Mouse (Mus musculus) heart, embryonic 16.5 days (tissue): ENCODE data around the gene Arhgap10. TPM values are rescaled to one million over a fixed set of nuclear protein-coding genes. Genes with fewer than 3 reads are reported as not detected.

ENCODE experiments used
- ATAC-seq: fragments of 200-750 bp; cut with Nextera tagmentation; replicated peaks from 2 replicates; pipeline ENCODE4 v1.8.0; 2017; ENCODE audit warnings: moderate number of reproducible peaks; ENCODE audit not compliant: insufficient read depth, low FRiP score; ENCODE audit errors: extremely low read depth
- H3K27ac ChIP-seq: fragments of 300-500 bp; sonication (generic); 2 replicates; pipeline ENCODE4 v1.5.1; 2014; ENCODE audit warnings: mild to moderate bottlenecking, low read length, control low read depth, moderate library complexity
- H3K27me3 ChIP-seq: fragments of 300-500 bp; sonication (generic); 2 replicates; pipeline ENCODE4 v1.6.1; 2014; ENCODE audit warnings: low read length, mixed read lengths; ENCODE audit not compliant: control insufficient read depth, insufficient read depth
- H3K36me3 ChIP-seq: fragments of 300-500 bp; sonication (generic); 2 replicates; pipeline ENCODE4 v1.6.1; 2014; ENCODE audit not compliant: control insufficient read depth, insufficient read depth
- H3K4me1 ChIP-seq: fragments of 300-500 bp; sonication (generic); 2 replicates; pipeline ENCODE4 v1.6.1; 2014; ENCODE audit warnings: low read length, mixed read lengths; ENCODE audit not compliant: control insufficient read depth, insufficient read depth
- H3K4me2 ChIP-seq: fragments of 300-500 bp; sonication (generic); 2 replicates; pipeline ENCODE4 v1.6.1; 2014; ENCODE audit warnings: low read depth, mild to moderate bottlenecking, control low read depth, low read length
- H3K4me3 ChIP-seq: fragments of 300-500 bp; sonication (generic); 2 replicates; pipeline ENCODE4 v1.5.1; 2014; ENCODE audit warnings: mild to moderate bottlenecking, control low read depth, low read length
- H3K9ac ChIP-seq: fragments of 300-500 bp; sonication (generic); 2 replicates; pipeline ENCODE4 v1.6.1; 2014; ENCODE audit warnings: low read length, control low read depth
- H3K9me3 ChIP-seq: fragments of 300-500 bp; sonication (generic); replicated peaks from 2 replicates; pipeline ENCODE4 v1.6.1; 2016; ENCODE audit warnings: low read length; ENCODE audit not compliant: control insufficient read depth
- WGBS: fragments of 180-500 bp; shearing (Covaris S2); extraction: QIAGEN DNeasy Blood & Tissue Kit; methylation state at CpG from one replicate; pipeline ENCODE4 v1.1.7; 2014; 5-methylcytosine and 5-hydroxymethylcytosine counted together
- polyA plus RNA-seq: library from polyadenylated mRNA; unstranded; fragments of >200 nt; fragmentation: Nextera tagmentation; extraction: Ambion mirVana; gene quantifications from 2 replicates; pipeline ENCODE4 v1.2.1, GENCODE M21; 2015

Arhgap10 gene
- 29.7 and 33.9 TPM in 2 replicates for polyA plus RNA-seq

DNA sequence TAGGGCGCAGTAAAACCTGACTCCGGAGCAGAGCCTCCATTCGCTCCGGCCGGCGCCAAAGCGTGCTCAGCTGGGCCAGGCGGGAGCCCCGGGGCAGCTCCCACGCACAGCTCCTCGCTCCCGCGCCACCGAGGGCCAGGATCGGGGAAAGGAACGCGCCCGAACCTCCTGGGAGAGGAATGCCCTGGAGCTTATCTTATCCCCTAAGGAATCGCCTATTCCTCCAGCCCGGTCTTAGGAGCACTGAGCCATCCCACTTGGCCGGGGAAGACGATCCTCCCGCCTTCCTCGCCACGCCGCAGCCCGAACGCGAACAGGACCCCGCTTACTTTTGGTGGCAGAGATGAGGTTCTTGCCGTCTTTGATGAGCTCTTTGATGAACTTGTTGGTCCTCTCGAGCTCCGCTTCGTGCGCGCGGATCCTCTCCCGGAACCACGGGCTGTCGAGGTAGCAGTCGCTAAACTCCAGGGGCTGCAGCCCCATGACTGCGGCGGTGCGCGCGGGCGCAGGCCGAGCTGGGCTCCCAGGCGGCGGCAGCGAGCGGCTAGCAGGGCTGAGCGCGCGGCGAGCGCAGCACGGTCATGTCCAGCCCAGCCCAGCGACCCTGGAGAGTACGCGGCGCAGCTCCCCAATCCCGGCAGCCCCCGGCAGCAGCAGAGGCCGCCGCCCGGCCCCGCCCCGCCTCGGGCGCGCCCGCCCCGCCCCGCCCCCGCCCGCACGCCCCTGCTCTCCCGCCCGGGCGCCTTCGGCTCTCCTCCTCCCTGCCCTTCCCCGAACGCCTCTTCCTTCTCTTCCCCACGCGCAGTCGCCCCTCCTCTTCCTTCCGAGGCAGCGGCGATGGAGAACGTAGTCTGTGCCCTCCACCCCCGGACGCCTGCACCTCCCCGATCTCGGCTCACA, at the start of gene Arhgap10:
Arhgap10 (minus strand) TSS at position 653 of the 900 bp plus-strand sequence.
- no peaks in the 10 kb centered on the region for H3K9me3 ChIP-seq
- H3K4me2 ChIP-seq: peak within 1 kb of the TSS; percentile 77
- H3K27me3 ChIP-seq: no peaks in the 10 kb centered on the region
- WGBS: under 1% methylated on average over 81 of the region's 95 CpGs
- H3K4me1 ChIP-seq: peaks cover 32% of the 10 kb centered on the region
- peak within 1 kb of the TSS; percentile 72 for H3K4me3 ChIP-seq
- H3K36me3 ChIP-seq: no peaks in the 10 kb centered on the region
- H3K27ac ChIP-seq: peak within 1 kb of the TSS; percentile 84
- peak; percentile 92 for ATAC-seq
- peak within 1 kb of the TSS; percentile 87 for H3K9ac ChIP-seq

DNA sequence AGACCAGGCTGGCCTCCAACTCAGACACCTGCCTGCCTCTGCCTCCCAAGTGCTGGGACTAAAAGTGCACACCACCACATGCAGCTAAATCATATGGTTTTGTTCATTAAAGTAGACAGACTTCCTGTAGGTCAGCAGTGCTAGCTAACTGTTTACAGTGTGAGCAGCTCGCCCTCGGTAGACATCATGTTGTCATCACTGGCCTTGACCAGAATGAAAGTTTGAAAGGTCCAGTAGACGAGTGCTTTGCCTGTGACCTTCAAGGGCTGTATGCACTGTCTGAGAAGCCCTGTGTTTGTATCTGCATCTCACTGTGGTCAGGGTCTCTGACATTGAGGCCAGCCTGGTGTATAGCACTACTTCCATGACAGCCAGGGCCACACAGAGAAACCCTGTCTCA, 43.7 kb upstream of the Arhgap10 start:
- Histone ChIP-seq H3K4me3 (no peak overlapping the region), H3K4me2 (no peak overlapping the region), H3K9ac (no peak overlapping the region), H3K9me3 (no peaks in the 10 kb centered on the region), H3K4me1 (no peaks in the 10 kb centered on the region), H3K36me3 (peaks cover 40% of the 10 kb centered on the region), H3K27me3 (no peaks in the 10 kb centered on the region), H3K27ac (no peak overlapping the region)
- ATAC-seq: no peak
- 68% methylated on average over 3 of the region's 3 CpGs for WGBS

DNA sequence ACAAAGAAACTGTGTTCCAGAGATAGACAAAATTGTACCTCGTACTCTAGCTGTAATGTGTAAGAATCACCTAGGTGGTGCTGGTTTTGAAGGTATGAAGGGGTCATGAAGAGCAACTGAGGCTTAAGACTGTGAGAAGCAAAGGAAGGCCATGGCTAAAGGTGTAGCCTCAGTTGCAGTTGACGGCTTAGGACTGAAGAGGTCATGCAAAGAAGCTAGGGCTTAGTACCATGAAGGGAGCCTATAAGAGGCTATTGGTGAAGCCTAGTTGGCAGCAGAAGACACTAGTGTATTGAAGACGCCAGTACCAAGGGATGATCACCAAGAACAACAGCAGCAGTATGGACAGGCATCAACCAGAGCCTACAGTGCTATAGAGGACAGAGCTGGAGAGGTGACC, 34.7 kb upstream of the Arhgap10 start:
- H3K36me3 ChIP-seq: peaks cover 28% of the 10 kb centered on the region
- no peak overlapping the region for H3K9ac ChIP-seq
- H3K27ac ChIP-seq: no peak overlapping the region
- no peak for ATAC-seq
- H3K27me3 ChIP-seq: no peaks in the 10 kb centered on the region
- no peak overlapping the region for H3K4me3 ChIP-seq
- H3K4me2 ChIP-seq: no peak overlapping the region
- H3K4me1 ChIP-seq: no peaks in the 10 kb centered on the region
- peaks cover 3% of the 10 kb centered on the region; the same call in 1 of the 2 replicates for H3K9me3 ChIP-seq
- WGBS: 94% methylated on average over 3 of the region's 3 CpGs

DNA sequence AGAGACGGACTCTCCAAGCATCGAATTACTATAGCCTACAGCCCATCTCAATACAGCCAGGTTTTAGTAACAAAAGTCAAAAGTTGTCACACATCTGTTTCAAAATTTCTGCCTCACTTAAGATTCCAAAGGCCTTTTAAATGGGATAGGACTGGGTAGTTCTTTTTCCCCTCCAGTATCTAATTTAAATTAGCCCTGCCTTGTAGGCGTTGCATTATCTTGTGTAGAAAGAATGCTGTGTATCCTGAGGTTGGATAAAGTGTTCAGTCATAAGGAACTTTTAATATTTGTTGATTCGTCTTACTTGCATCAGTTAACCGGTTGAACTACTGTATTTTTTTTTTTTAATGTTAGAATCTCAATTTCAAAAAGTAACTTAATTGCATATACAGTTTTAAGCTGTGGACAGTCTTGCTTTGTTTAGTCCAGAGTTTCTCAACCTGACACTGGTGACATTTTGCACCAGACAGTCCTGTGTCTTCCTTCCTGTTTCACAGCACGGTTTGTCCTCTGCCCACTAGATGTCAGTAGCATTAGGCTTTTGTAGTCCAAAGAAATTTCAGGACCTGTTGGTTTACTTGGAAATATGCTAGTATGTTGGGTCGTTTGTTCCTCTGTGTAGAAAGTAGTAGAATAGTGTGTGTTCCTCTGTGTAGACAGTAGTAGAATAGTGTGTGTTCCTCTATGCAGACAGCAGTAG, 32.3 kb upstream of the Arhgap10 start:
- Histone ChIP-seq H3K27ac (peak overlapping the region; percentile 85), H3K36me3 (peaks cover 20% of the 10 kb centered on the region), H3K4me1 (no peaks in the 10 kb centered on the region), H3K4me3 (peak overlapping the region; percentile 84), H3K27me3 (no peaks in the 10 kb centered on the region), H3K9ac (peak overlapping the region; percentile 94), H3K4me2 (peak overlapping the region; percentile 93), H3K9me3 (peaks cover 3% of the 10 kb centered on the region; the same call in 1 of the 2 replicates)
- ATAC-seq: no peak
- 18% methylated on average over 7 of the region's 7 CpGs for WGBS

DNA sequence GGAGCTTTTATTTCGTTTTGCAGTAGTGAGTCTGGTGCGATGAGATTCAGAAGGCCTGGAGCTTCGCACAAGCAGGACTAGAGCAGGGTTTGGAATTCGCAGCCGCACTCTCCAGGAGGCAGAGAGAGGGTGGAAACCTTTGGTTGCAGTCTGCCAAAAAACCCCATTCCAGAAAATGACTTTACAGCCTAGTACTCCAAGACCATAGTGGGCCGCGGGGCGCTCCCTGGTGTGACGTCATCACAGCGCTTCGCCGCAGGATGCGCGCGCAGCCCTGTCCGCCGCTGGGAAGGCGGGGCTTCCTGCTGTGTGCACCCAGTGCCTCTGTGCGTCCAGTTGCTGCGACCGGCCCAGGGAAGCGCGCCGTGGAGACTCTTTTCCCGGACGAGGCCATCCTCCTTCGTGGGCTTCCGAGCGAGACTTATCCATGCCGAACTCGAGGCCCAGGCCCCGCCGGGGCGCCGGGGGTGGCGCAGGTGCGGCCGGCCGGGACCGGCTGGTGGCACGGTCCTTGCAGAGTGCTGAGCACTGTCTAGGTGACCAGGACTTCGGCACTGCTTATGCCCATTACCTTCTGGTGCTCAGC, 31.5 kb upstream of the Arhgap10 start, which contains the start of gene Prmt9:
Prmt9 (plus strand) TSS at position 277 of the 586 bp plus-strand sequence.
- peak; percentile 97 for ATAC-seq

DNA sequence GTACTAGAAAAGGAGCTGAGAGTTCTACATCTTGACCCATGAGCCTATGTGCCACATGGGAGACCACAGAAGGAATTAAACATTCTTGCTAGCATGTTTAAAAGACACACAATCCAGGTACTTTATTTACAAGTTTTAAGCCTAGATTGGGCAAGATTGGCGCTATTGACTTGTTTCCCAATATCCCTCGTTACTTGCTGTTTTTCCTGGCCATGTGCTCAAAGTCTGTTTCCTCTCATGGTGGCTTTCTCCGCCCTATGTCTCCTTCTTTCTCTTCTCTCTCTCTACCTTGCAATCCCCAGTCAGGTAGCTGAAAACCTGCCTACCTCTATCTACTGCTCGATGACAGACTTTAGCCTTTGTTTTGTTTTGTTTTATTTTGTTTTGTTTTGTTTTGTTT, 27.9 kb upstream of the Arhgap10 start:
- Histone ChIP-seq H3K27me3 (no peaks in the 10 kb centered on the region), H3K27ac (no peak overlapping the region), H3K9me3 (no peaks in the 10 kb centered on the region), H3K4me3 (no peak overlapping the region), H3K4me2 (no peak overlapping the region), H3K36me3 (no peaks in the 10 kb centered on the region), H3K9ac (no peak overlapping the region), H3K4me1 (no peaks in the 10 kb centered on the region)
- ATAC-seq: no peak
- whole genome bisulfite sequencing: 85% methylated on average over 4 of the region's 4 CpGs

More for the DNA sequence above, 31.5 kb upstream of the Arhgap10 start, which contains the start of gene Prmt9:
- Histone ChIP-seq H3K27ac (peak within 1 kb of the TSS; percentile 85), H3K9me3 (peaks cover 3% of the 10 kb centered on the region; the same call in 1 of the 2 replicates), H3K9ac (peak within 1 kb of the TSS; percentile 94), H3K36me3 (peaks cover 20% of the 10 kb centered on the region), H3K27me3 (no peaks in the 10 kb centered on the region), H3K4me2 (peak within 1 kb of the TSS; percentile 93), H3K4me3 (peak within 1 kb of the TSS; percentile 84), H3K4me1 (no peaks in the 10 kb centered on the region)
- 4% methylated on average over 42 of the region's 42 CpGs for WGBS

DNA sequence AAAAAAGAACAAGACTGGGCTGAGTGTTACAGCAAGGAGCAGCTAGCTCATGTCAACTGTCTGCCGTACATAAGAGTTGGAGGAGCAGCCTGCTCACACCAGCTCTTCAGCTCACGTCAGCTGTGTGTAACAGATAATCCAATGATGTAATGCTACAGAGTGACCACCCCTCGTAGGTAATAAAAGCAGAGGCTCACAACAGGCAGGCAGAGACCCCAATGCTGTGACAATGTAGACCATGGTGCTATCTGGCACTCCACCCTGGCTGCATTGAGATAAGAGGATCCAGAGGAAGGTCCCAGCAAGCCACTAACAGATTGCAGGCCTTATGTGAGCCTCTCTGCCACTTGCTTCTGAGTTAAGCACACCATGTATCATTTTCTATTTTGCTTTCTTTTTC, 26.7 kb upstream of the Arhgap10 start:
- 43% methylated on average over 3 of the region's 3 CpGs for WGBS
- Histone ChIP-seq H3K27me3 (no peaks in the 10 kb centered on the region), H3K9me3 (no peaks in the 10 kb centered on the region)

DNA sequence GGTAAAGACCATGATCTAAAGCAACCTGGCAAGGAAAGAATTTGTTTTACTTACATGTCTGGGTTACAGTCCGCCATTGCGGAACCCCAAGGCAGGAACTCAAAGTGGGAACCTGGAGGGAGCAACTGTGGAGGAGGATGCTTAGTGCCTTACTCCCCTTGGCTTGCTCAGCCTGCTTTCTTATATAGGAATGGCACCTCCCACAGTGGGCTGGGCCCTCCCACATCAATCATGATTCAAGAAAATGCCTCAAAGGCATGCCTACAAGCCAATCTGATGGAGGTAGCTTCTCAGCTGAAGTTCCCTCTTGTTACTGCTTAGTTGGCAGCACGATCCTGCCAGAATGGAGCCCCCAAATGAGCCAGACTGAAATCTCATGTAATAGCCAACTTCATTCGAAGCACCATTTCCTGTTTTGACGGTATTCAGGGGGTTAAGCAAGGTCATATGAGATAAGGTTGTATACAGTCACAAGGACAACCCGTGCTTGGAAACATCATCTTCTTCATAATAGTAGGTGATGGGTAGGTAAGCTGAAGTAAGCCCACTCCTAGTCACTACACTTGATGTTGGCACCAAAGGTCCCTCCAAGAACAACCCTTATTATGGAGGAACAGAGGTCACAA, 25.5 kb upstream of the Arhgap10 start:
- Histone ChIP-seq H3K27ac (no peak overlapping the region), H3K9me3 (no peaks in the 10 kb centered on the region), H3K27me3 (no peaks in the 10 kb centered on the region), H3K4me1 (no peaks in the 10 kb centered on the region), H3K9ac (no peak overlapping the region), H3K4me3 (no peak overlapping the region), H3K36me3 (no peaks in the 10 kb centered on the region), H3K4me2 (no peak overlapping the region)
- ATAC-seq: no peak
- 74% methylated on average over 6 of the region's 6 CpGs for WGBS

More for the DNA sequence above, 26.7 kb upstream of the Arhgap10 start:
- Histone ChIP-seq H3K4me1 (no peaks in the 10 kb centered on the region), H3K9ac (no peak overlapping the region), H3K4me2 (no peak overlapping the region), H3K36me3 (no peaks in the 10 kb centered on the region), H3K27ac (no peak overlapping the region), H3K4me3 (no peak overlapping the region)
- ATAC-seq: no peak
